Mouse (Mus musculus): ENCODE measurements around the gene Glrp1.

DNA sequence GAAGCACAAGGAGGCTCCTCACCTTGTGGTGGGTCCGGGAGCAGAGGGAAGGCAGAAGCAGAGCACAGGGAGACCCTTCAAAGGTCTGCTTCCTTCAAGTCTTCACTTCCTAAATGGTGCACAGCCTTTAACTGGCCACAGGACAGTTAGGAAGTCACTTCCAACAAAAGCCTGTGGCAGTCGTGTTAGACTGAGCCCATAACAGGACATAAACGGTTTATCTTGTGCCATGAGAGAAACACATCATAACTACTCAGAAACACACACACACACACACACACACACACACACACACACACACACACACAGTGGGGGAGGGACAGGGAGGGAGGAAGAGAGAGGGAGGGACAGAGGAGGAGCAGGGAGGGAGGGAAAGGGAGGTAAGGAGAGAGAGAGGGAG is 15.8 kb upstream of the Glrp1 start:
- TF ChIP-seq CTCF (IDR thresholded peaks at IDR 0.05; ENCODE audit: borderline replicate concordance, control insufficient read depth, extremely low read depth, insufficient read depth, low read length, poor library complexity) (no peak), POLR2A (IDR thresholded peaks at IDR 0.05; ENCODE audit: control insufficient read depth, extremely low read depth, insufficient read depth, low read length, poor library complexity) (no peak)
